Mouse (Mus musculus): ENCODE results near the gene Vmn1r101.
"Not testable (repeated sequence)": the region's sequence is repeated elsewhere in the genome, so short reads cannot be mapped to it uniquely, and the experiment has no call there.

Gene Vmn1r101

GRCm38 (mm10) chr7:20442493-20442892, at the start of gene Vmn1r101:
Gene Vmn1r101, minus strand, starts transcription at chr7:20442593.
- DNase-seq (ENCODE audit: low read depth, low spot score), result not testable (repeated sequence)

GRCm38 (mm10) chr7:20474825-20475224, 32.4 kb upstream of the Vmn1r101 start, which contains the start of gene Gm10670:
Gene Gm10670, minus strand, starts transcription at chr7:20474925.
- not testable (repeated sequence) for DNase-seq (ENCODE audit: low read depth, low spot score)

- DNase-seq (ENCODE audit: low read depth, low spot score), result not testable (repeated sequence)
Observed at GRCm38 (mm10) chr7:20417642-20418041, 24.8 kb downstream of the Vmn1r101 start, which contains the start of gene Vmn1r100. Gene Vmn1r100, plus strand, starts transcription at chr7:20417942.

All from brain, adult 2 months (tissue).